Mouse (Mus musculus): ENCODE data around the gene Bst2. TPM values are rescaled to one million over a fixed set of nuclear protein-coding genes. Genes with fewer than 3 reads are reported as not detected.
"Not testable (repeated sequence)": the region's sequence is repeated elsewhere in the genome, so short reads cannot be mapped to it uniquely, and the experiment has no call there.

The Bst2 gene
- total RNA-seq, 2 experiments from 2014 or later: 39.6 to 46.0 TPM

DNA sequence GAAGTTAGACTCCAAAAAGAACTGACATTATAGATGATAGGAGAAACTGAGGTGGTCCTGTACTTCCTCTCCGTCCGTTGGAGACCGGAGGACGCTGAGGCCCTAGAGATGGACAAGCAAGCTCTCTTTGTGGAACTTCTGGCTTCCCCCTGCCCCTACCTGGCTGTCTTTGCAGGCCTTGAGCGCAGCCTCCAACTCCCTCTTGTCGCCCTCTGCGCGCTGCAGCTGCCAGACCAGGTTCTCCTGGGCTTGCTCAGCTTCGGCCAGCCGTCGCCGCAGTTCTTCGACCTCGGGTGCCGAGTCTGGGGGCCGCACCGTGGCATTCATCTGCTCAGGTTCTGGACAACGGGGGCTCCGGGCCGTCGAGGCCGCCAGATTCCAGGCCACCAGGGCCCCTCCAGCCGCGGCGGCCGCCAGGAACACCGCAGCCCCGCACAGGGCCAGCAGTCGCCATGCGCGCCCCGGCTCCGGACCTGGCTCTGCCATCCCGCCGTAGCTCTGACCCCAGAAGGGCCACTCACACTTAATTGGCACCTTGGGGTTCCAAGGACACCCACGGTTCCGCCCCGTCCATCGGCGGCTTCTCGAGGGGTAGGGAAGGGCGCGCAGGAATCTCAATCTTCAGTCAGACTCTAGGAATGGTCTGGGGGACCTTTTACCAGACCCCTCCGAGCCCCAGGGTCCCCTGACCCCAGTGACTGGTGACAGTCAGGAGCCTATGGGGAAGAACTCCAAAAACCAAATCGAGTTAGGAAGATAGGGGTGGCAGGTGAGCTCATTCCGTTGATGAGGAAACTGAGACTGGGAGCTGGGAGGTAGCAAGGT, 11.8 kb downstream of the Bst2 start, which contains the start of gene Ccdc194:
Ccdc194 (minus strand) TSS at position 486 of the 825 bp plus-strand sequence.
- no peak for DNase-seq (ENCODE audit: low spot score in 2 of 2)

GRCm38 (mm10) chr8:71521634-71522033, 15.6 kb downstream of the Bst2 start:
- peak; percentile 93 to 94 for DNase-seq (ENCODE audit: low spot score in 2 of 2)

DNA sequence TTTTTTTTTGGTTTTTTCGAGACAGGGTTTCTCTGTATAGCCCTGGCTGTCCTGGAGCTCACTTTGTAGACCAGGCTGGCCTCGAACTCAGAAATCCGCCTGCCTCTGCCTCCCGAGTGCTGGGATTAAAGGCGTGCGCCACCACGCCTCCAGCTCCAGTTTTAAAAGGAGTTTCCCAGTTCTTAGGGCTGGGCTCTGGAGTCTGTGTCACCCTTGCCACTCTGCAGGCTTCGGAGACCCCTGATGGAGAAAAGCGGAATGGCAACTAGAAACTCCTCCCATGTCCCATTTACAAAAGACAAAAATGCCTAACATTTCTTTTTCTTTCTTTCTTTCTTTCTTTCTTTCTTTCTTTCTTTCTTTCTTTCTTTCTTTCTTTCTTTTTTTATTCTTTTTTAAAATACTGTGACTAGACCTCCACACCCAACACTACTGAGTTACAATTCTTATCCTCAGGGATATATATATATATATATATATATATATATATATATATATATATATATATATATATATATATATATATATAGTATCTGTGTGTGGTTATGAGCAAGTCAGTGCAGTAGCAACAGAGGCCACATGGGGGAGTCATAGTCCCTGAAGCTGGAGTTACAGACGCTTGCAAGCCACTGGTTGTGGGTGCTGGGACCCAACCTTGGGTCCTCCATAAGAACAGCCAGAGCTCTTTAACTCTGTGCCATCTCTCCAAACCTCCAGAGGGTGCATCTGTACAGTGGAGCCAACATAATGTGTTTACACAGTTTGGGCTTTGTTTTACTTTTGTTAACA, 18.0 kb downstream of the Bst2 start:
- not testable (repeated sequence) for DNase-seq (ENCODE audit: low spot score in 2 of 2)

DNA sequence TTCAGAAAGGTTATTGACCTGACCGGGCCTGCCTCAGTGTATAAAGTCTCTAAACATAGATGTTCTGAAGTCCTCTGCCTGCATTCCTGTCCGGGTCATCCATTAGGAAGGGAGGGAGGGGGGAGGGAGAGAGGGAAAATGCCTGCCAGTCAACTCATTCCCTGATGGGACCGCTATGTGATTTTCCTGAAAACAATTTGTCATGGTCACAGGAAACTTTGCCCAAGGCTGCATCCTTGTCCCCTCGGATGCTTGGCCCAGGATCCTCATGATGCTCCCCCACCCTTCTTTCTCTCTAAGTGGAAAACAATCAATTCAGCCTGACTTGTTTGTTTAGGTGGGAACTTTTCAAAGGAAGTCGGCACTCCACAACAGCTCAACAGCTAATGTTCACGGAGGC, 20.5 kb downstream of the Bst2 start:
- no peak for DNase-seq (ENCODE audit: low spot score in 2 of 2)

DNA sequence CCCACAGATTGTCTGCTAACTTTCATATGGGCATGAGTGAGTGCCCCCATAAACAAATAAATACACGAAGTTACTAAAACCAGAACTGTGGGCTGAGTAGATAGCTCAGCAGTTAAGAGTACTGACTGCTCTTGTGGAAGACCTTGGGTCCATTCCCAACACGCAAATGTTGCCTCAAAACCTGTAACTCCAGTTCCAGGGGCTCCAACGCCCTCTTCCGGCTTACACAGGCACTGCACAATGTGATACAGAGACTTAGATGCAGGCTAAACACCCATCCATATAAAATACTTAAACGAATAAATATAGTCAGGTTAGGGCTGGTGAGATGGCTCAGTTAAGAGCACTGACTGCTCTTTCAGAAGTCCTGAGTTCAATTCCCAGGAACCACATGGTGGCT, 22.2 kb downstream of the Bst2 start:
- no peak for DNase-seq (ENCODE audit: low spot score in 2 of 2)

- DNase-seq (ENCODE audit: low spot score in 2 of 2): no peak
Measured at GRCm38 (mm10) chr8:71513018-71513754, 24.1 kb downstream of the Bst2 start.

DNA sequence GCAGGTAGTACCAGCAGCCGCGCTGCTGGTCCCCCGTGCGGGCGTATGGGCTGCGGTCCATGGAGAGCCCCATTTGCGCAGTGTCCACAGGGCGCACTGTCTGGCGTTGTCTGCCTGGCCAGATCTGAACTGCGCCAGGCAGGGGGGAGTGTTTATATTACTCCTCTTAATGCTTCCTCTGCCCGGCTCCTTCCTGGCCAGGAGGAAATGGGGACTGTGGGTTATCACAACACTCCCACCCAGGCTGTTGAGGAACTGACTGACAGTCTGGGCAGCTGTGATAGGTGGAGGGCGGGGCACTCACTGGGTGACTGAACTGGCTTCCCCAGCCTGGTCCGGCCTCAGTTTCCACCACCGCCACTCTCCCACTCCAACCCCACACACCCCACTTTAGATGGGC, 25.6 kb downstream of the Bst2 start, which contains the start of gene Plvap:
Plvap (minus strand) TSS at position 109 of the 400 bp plus-strand sequence.
- DNase-seq (ENCODE audit: low spot score in 2 of 2): no peak

- DNase-seq (ENCODE audit: low spot score in 2 of 2): no peak
Measured at GRCm38 (mm10) chr8:71509316-71509715, 27.9 kb downstream of the Bst2 start.

- DNase-seq (ENCODE audit: low spot score in 2 of 2): peak in 1 of 2 experiments; percentile 52
Measured at GRCm38 (mm10) chr8:71507589-71508104, 29.6 kb downstream of the Bst2 start.

GRCm38 (mm10) chr8:71505979-71506378, 31.3 kb downstream of the Bst2 start:
- DNase-seq (ENCODE audit: low spot score in 2 of 2): no peak

DNA sequence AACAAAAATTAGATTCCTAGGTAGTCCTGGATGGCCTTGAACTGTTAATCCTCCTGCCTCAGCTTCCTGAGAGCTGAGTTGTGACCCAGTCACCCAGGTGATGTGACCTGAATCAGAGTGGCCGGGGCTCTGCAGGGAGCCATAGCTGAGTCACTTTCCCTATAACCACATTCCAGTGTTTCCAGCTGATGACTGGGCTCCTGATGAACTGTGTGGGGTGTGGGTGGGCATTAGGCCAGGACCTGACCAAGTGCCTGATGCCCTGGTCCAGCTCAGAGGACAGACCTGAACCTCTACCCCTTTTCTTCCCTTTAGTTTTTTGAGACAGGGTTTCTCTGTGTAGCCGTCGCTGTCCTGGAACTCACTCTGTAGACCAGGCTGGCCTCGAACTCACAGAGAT, 31.9 kb downstream of the Bst2 start:
- no peak for DNase-seq (ENCODE audit: low spot score in 2 of 2)

DNA sequence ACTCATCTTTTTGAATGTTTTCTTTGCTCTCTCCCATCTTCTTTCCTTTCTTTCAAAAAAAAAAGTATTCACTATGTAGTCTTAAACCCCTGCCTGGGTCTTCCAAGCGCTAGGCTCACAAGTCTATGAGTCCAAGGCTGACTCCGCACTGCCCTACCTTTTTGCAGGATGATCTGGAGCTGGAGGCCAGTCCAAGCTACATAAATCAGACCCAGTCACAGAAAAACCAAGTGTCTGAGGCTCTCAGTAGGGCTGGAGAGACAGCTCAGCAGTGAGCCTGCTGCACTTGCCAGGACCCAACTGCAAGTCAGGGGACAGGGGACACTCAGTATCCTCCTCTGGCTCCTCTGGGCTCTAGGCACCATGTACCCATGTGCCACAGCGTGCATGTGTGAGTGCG, 32.9 kb downstream of the Bst2 start:
- no peak for DNase-seq (ENCODE audit: low spot score in 2 of 2)

GRCm38 (mm10) chr8:71498816-71499690, 38.2 kb downstream of the Bst2 start:
- no peak for DNase-seq (ENCODE audit: low spot score in 2 of 2)

- no peak for DNase-seq (ENCODE audit: low spot score in 2 of 2)
Measured at GRCm38 (mm10) chr8:71497881-71498501, 39.3 kb downstream of the Bst2 start.

DNA sequence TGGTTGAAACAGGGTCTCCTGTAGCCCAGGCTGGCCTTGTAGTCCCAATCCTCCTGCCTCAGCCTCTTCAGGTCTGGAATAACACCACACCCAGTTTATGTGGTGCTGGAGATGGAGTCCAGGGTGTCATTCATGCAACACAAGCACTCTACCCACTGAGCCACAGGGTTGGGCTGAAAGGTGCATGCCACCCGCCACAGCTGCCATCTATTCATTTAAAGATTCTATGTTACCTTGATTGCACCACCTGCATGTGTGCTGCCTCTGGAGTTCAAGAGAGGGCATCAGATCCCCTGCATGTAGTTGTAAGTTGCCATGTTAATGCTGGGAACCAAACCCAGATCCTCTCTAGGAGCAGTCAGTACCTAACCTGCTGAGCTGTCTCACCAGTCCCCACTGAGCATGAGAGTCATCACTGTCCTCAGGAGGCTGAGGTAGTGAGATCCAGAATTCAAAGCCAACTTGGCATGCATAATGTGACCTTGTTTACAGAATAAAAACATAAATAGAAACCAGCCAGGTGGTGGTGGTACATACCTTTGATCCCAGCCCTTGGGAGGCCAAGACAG, 40.1 kb downstream of the Bst2 start:
- DNase-seq (ENCODE audit: low spot score in 2 of 2): no peak

- peak; percentile 73 to 86 for DNase-seq (ENCODE audit: low spot score in 2 of 2)
Measured at GRCm38 (mm10) chr8:71496481-71496880, 40.8 kb downstream of the Bst2 start.

- no peak for DNase-seq (ENCODE audit: low spot score in 2 of 2)
Measured at GRCm38 (mm10) chr8:71495811-71496210, 41.4 kb downstream of the Bst2 start.

DNA sequence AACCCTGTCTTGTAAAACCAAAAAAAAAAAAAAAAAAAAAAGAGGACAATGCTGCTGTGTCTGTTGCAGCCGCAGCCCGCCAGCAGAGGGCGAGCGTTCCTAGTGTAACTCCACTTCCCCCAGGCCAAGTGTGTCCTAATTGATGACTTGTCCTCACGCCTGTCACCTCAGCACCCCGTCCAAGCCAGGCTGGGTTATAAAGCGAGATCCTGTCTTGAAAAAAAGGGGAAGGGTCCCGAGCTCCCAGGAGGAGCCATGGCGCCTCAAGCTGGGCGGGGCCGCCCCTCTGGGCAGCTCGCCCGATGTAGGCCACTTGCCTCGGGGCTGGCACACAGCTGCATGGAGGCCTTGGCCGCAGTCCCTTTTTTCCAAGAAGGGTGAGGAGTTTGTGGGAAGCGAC, 42.2 kb downstream of the Bst2 start:
- peak; percentile 62 to 77 for DNase-seq (ENCODE audit: low spot score in 2 of 2)

GRCm38 (mm10) chr8:71488454-71488853, 48.8 kb downstream of the Bst2 start:
- DNase-seq (ENCODE audit: low spot score in 2 of 2): peak in 1 of 2 experiments; percentile 72

Data from adrenal gland, postnatal 4 days (tissue).